16 mouse cellular contexts compared by ENCODE assay signal in the genomic region with DNA sequence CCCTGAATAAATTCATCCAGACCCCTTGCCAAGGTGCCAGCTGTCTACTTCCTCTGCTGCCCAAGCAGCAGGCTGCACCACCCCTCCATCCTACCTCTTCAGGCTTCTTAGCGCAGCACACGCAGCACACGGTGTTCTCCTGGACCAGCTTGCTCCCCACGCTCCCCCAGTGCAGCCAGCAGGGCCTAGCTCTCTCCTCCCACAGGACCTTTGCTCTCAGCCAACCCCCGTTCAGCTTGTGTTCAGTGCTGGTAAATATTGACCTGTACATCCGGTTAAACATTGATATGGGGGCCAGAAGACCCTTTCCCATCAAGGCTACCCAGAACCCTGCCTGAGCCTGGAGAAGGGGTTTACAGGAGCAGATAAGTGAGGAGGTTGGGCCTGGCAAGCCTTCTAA. TPM values are rescaled to one million over a fixed set of nuclear protein-coding genes. Genes with fewer than 3 reads are reported as not detected.
DNase-seq lines count a peak whose midpoint lies in the region; ATAC-seq lines count a peak whose summit lies in the region.
"Had no signal": no experiment of that assay in that cellular context is flagged by ENCODE, and none has a peak within 500 bp of the region (broad histone marks: within the 10 kb centered on the region; RNA-seq: fewer than 3 reads in every experiment).

Serpinf2 (minus strand) TSS at position 229 of the 400 bp plus-strand sequence.

- H3K27me3 ChIP-seq in heart, embryonic 10.5 days (ENCODE audit: insufficient read depth, poor library complexity, severe bottlenecking) = 0 out of 2 replicates have a peak, but pooled peaks cover 5% of the 10 kb centered on the region
- no peaks in the 10 kb centered on the region for H3K27me3 ChIP-seq in kidney, embryonic 15.5 days
- no peaks in the 10 kb centered on the region for H3K27me3 ChIP-seq in liver, embryonic 12.5 days (replicated peaks)
- H3K27me3 ChIP-seq: embryonic facial prominence, embryonic 15.5 days; forebrain, embryonic 15.5 days had no signal

- H3K9ac ChIP-seq in kidney, embryonic 15.5 days = no peak within 1 kb of the TSS
- peak within 1 kb of the TSS; percentile 8; the same call in 1 of the 2 replicates for H3K9ac ChIP-seq in liver, embryonic 12.5 days
- H3K9ac ChIP-seq: embryonic facial prominence, embryonic 15.5 days; forebrain, embryonic 15.5 days had no signal

- no peak within 1 kb of the TSS; the same call in 1 of the 2 replicates for H3K4me3 ChIP-seq in heart, embryonic 10.5 days
- H3K4me3 ChIP-seq in kidney, embryonic 15.5 days (replicated peaks) = no peak within 1 kb of the TSS
- H3K4me3 ChIP-seq in liver, embryonic 12.5 days = peak within 1 kb of the TSS; percentile 41
- H3K4me3 ChIP-seq: embryonic facial prominence, embryonic 15.5 days; forebrain, embryonic 15.5 days had no signal

- H3K27ac ChIP-seq in heart, embryonic 10.5 days = no peak within 1 kb of the TSS
- H3K27ac ChIP-seq in kidney, embryonic 15.5 days = no peak within 1 kb of the TSS
- H3K27ac ChIP-seq in liver, embryonic 12.5 days = peak within 1 kb of the TSS; percentile 65
- H3K27ac ChIP-seq: embryonic facial prominence, embryonic 15.5 days; forebrain, embryonic 15.5 days had no signal

- WGBS in heart, embryonic 10.5 days = 83% methylated on average over 6 of the region's 6 CpGs
- 68% methylated on average over 6 of the region's 6 CpGs for WGBS in kidney, embryonic 15.5 days
- 71% methylated on average over 6 of the region's 6 CpGs for WGBS in liver, embryonic 12.5 days (ENCODE audit: insufficient replicate concordance)

- H3K4me2 ChIP-seq in kidney, embryonic 15.5 days = peak within 1 kb of the TSS; percentile 19; the same call in 1 of the 2 replicates
- H3K4me2 ChIP-seq in liver, embryonic 12.5 days = peak within 1 kb of the TSS; percentile 30
- H3K4me2 ChIP-seq: embryonic facial prominence, embryonic 15.5 days; forebrain, embryonic 15.5 days; heart, embryonic 11.5 days had no signal

- H3K4me1 ChIP-seq in heart, embryonic 10.5 days = peaks cover 20% of the 10 kb centered on the region
- peaks cover 10% of the 10 kb centered on the region for H3K4me1 ChIP-seq in kidney, embryonic 15.5 days
- peaks cover 11% of the 10 kb centered on the region; the same call in 1 of the 2 replicates for H3K4me1 ChIP-seq in liver, embryonic 12.5 days
- H3K4me1 ChIP-seq: embryonic facial prominence, embryonic 15.5 days; forebrain, embryonic 15.5 days had no signal

- H3K36me3 ChIP-seq in heart, embryonic 10.5 days = peaks cover 32% of the 10 kb centered on the region
- peaks cover 13% of the 10 kb centered on the region for H3K36me3 ChIP-seq in kidney, embryonic 15.5 days
- H3K36me3 ChIP-seq in liver, embryonic 12.5 days = peaks cover 69% of the 10 kb centered on the region

- no peak for DNase-seq in heart, embryonic 10.5 days (ENCODE audit: low spot score)
- no peak for DNase-seq in heart, postnatal 36 days
- DNase-seq in yolk sac, embryonic 10.5 days (ENCODE audit: low spot score) = peak; percentile 85
- DNase-seq in cerebellum, adult 9-10 months = no peak
- DNase-seq: adrenal gland, adult 2 months; B cell, adult 2 months; heart, postnatal 4 days; thymus, postnatal 25 days had no signal

- intact Hi-C loops in heart, postnatal 36 days (cut with DNase I) = no loop called here

- no peak for ATAC-seq in kidney, embryonic 15.5 days (replicated peaks; ENCODE audit: low FRiP score)
- ATAC-seq in liver, embryonic 12.5 days = peak; percentile 55
- no peak for ATAC-seq in megakaryocyte, adult 5-6 weeks (ENCODE audit: poor library complexity, severe bottlenecking)
- ATAC-seq: forebrain, embryonic 15.5 days; inflammation-experienced regulatory T-cells, adult 6 months had no signal

- peaks cover 2% of the 10 kb centered on the region for H3K9me3 ChIP-seq in heart, embryonic 10.5 days
- no peaks in the 10 kb centered on the region for H3K9me3 ChIP-seq in kidney, embryonic 15.5 days (replicated peaks)
- peaks cover 1% of the 10 kb centered on the region for H3K9me3 ChIP-seq in liver, embryonic 12.5 days (replicated peaks)
- H3K9me3 ChIP-seq: embryonic facial prominence, embryonic 15.5 days; forebrain, embryonic 15.5 days had no signal

RNA-seq across cellular contexts. Expression of gene Serpinf2, which starts in this region (rescaled TPM):
- polyA plus RNA-seq in heart, embryonic 10.5 days (2016; fragmentation: Nextera tagmentation; extraction: Ambion mirVana) = 3.6 and 98.2 TPM in 2 replicates
- not detected for total RNA-seq in heart, postnatal 36 days (2021)
- 35.4 and 47.2 TPM in 2 replicates for polyA plus RNA-seq in kidney, embryonic 15.5 days (2015; fragmentation: Nextera tagmentation; extraction: Ambion mirVana)
- 351 and 375 TPM in 2 replicates for polyA plus RNA-seq in liver, embryonic 12.5 days (2016; fragmentation: Nextera tagmentation; extraction: Ambion mirVana)
- total RNA-seq in megakaryocyte, adult 5-6 weeks (2015) = 0.71 TPM in 1 of 2 replicates, not detected in the other
- total RNA-seq in megakaryocyte, adult 5-6 weeks (2017) = not detected in 2 replicates
- total RNA-seq: megakaryocyte-erythroid progenitor cell, adult 5-6 weeks had no signal
- polyA plus RNA-seq: forebrain, embryonic 15.5 days; inflammation-experienced regulatory T-cells, adult 6 months had no signal
